Mouse (Mus musculus) adrenal gland (tissue): ENCODE data around the gene Rbpjl.

Source experiments
- intact Hi-C: fragments of 180-260 bp; cut with DNase I; formaldehyde crosslinking; loops from one replicate; pipeline ENCODE4 v1.15.1; 2025

Rbpjl gene

DNA sequence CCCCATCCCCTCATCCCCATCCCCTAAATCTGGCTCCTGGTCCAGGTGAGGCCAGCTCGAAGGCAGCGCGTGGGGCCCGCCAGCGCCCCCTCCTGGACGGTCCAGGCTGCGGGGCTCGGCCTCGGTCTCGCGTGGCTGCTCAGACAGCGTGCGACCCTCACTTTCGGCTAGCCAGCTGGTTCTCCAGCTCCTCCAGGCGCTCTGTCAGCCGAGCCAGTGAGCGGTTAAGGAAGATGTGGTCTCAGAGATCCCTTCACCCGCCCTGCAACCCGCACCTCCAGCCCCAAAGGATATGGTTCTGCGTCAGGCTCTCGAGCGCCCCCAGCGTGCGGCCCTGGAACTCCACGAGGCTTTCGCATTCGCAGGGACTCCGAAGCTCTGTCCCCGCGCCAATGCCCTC, 13.4 kb upstream of the Rbpjl start:
- intact Hi-C loops = loop anchor here (5.0 to 10.0 kb wide), 3 partner anchors 37 to 287 kb away; no protein-coding TSS in a partner anchor

GRCm38 (mm10) chr2:164393126-164393525, 9.8 kb upstream of the Rbpjl start:
- intact Hi-C loops = no loop called here

DNA sequence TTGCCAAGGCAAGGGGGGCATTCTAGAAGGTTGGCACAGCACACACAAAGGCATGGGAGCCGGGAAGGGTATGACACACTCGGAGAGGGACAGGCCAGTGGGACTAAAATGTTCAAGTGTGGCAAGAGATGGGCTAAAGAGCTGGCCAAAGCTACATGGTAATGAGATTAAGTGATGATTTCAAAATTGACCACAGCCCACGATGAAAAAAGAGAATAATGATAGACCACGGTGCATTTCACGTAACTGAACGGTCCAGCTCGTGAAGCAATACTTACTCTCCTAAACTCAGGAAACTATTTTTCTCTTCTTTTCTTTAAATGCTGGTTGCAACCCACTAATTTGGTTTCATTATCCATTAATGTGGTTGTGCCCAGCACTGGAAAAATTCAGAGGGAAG, 6.9 kb upstream of the Rbpjl start:
- intact Hi-C loops = no loop called here

DNA sequence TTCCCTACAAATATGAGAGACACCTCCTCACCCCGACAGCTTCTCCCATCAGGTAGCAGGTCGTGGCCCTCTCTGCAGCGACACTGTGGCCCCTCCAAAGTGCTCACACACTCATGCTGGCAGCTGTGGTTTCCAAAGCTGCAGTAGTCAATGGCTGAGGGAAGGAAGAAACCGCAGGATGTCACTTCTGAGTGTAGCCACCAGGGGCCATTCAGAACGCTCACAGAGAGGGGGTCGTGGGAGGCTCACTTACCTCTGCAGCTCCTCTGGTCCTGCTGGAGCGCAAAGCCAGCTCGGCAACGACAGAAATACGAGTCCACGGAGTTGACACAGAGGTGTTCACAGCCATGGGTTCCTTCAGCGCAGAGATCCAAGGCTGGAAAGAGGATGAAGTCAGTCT, 6.0 kb upstream of the Rbpjl start:
- intact Hi-C loops = no loop called here

DNA sequence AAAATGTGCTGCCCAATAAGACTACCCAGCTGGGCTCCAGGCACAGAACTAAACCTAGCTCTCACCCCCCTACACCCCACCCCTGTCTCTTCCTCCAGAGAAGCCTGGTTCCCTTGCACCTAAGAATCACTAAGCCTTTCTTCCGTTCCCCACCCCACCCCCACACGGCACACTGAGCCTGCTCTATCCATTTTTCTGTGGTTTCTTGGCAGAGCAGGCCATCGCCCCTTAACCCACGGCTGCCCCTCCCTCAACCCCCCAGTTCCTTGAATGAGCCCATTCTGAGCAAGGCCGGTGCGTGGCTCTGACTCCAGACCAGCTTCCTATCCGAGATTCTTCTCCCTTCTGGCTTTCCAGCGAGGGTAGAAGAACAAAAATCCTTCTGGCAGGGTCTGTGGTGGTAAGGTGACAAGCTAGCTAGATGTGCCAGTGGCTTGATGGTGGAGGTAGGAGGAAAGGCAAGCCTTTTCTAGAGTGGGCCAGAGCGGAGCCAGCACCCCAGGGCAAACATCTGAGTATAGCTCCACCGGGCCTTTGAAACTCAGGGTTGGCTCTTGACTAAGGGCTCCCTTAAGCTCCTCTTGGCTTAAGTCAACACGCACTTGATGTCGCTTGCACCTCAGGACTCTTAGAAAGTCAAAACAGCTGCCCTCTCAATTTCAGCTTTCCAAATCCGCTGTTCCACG, 598 bp downstream of the Rbpjl start:
- intact Hi-C loops = no loop called here

DNA sequence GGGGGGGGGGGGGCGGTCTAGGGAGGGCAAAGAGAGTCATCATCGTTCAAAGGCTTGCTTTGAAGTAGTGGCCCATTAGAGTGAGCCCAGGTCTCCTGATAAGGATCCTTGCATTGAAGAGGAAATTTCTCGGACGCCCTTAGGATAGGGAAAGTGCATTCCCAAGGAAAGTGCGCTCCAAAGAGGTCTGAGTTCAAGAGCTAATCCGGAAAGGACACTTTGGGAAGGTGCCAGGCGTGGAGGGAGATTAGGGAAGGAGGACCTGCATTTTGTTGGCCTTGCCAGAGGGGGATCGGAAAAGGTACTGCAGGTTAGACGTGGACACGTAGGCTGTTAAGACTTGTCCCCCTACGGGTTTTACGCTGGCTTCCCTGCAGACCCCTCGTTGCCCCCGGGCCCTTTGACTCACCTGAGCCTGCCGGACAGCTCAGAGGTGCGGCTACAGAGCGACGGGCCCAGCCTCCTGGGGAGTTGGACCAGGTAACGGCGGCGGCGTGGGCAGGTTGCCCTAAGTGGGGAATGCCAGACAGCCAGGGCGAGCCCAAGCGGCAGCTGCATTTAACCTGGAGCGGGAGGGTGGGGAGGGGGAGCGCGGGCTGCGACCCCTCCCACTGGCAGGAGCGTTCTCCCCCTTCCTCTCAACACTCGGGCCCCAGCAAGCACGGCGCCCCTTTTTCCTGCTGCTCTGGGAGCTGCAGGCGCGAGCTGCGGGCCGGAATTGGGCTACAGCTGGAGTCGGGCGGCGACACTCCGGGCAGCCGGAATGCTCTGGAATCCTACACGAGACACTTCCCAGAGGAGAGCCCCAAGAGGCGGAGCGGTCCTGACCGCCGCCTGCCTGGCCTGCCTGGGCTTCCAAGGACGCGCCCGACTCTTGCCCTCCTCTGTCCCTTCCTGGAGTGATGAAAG, 1.4 kb downstream of the Rbpjl start:
- intact Hi-C loops = no loop called here

DNA sequence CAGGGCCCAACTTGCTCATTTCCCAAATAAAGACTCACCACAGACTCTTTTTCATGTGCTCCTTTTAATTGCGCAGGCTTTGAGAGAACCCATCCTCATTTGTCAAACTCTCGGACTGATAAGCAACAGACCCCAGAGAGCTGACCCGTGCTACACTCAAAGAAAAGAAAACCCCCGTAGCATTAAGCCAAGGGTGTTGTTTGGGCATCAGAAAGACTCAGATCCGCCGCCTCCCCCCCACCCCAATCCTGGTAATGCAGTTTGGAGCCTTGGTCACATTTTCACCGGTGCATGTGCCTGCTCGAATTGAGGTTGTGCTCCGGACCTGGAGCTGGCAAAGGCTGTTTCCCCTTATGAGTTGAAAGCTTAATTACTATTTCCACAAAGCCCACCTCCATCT, 2.1 kb downstream of the Rbpjl start, which contains the start of gene Matn4:
Gene Matn4 (minus strand): TSS at position 101 of the 400 bp plus-strand sequence.
- intact Hi-C loops = no loop called here

GRCm38 (mm10) chr2:164405519-164405918, 2.6 kb downstream of the Rbpjl start:
- intact Hi-C loops = no loop called here

- intact Hi-C loops = no loop called here
Measured at GRCm38 (mm10) chr2:164407708-164408107, 4.8 kb downstream of the Rbpjl start.

GRCm38 (mm10) chr2:164414167-164414566, 11.2 kb downstream of the Rbpjl start:
- intact Hi-C loops = no loop called here

GRCm38 (mm10) chr2:164414581-164414980, 11.6 kb downstream of the Rbpjl start:
- intact Hi-C loops = no loop called here

GRCm38 (mm10) chr2:164417198-164417597, 14.3 kb downstream of the Rbpjl start:
- intact Hi-C loops = loop anchor here (5.0 kb wide), 1 partner anchor 40 kb away; the partner anchor contains the start of gene Sys1

DNA sequence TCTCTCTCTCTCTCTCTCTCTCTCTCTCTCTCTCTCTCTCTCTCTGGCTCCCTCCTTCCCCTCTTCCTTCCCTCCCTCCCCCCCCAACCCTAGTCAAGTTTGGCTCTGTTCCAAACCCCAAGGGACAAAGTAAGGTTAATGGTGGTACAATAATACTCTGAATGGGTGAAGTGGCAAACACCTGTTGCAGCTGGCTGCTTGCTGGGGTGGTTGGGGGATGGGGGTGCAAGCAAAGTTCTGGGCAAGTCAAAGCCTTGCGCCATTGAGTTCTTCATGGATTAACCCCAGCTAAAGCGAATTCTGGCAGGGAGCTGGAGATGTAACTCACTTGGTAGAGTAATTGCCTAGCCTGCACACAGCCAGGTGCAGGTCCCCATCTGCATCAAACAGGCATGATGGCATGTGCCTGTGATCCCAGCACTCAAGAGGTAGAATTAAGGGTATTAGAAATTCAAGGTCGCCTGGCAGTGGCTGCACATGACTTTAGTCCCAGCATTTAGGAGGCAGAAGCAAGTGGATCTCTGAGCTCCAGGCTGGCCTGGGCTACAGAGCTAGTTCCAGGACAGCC, 15.5 kb downstream of the Rbpjl start:
- intact Hi-C loops = loop anchor here (2.0 to 5.0 kb wide), 2 partner anchors 39 to 102 kb away; partner anchors contain the start of gene Sys1

DNA sequence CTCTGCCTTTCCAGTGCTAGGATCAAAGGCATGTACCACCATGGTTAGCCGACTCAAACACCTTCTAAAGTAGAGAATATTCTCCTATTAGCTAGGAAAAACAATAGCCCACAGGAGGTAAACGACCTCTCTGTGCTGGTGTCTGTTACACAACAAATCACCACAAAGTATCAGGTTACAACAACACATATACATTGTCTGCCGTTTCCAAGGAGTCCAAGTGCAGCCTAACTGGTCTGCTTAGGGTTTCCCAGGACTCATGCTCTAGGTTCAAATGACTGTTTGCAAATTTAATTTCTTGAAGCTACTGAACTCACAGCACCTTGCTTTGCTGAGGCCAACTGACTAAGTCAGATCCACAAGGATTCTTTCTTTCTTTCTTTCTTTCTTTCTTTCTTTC, 16.5 kb downstream of the Rbpjl start:
- intact Hi-C loops = loop anchor here (2.0 to 5.0 kb wide), 2 partner anchors 38 to 101 kb away; partner anchors contain the start of gene Sys1

GRCm38 (mm10) chr2:164421306-164421705, 18.4 kb downstream of the Rbpjl start:
- intact Hi-C loops = no loop called here

GRCm38 (mm10) chr2:164421979-164422378, 19.0 kb downstream of the Rbpjl start:
- intact Hi-C loops = no loop called here

GRCm38 (mm10) chr2:164422675-164423393, 19.9 kb downstream of the Rbpjl start:
- intact Hi-C loops = no loop called here

GRCm38 (mm10) chr2:164423464-164423863, 20.5 kb downstream of the Rbpjl start:
- intact Hi-C loops = no loop called here

GRCm38 (mm10) chr2:164424406-164424805, 21.5 kb downstream of the Rbpjl start:
- intact Hi-C loops = no loop called here

- intact Hi-C loops = no loop called here
Measured at GRCm38 (mm10) chr2:164425401-164425800, 22.5 kb downstream of the Rbpjl start.

- intact Hi-C loops = no loop called here
Measured at GRCm38 (mm10) chr2:164426121-164426520, 23.2 kb downstream of the Rbpjl start.
